Mouse (Mus musculus) E14TG2a.4 (cell line): Measurements from ENCODE around the gene Exoc6b.
A peak's percentile ranks its signal among the peaks of the same experiment; 100 is the strongest.
"Not testable (repeated sequence)": the region's sequence is repeated elsewhere in the genome, so short reads cannot be mapped to it uniquely, and the experiment has no call there.

ENCODE experiments used
- H3K27me3 ChIP-seq: 2 replicates; pipeline ENCODE4 v1.6.1; 2014; ENCODE audit warnings: low read length, control low read depth; ENCODE audit not compliant: insufficient read depth
- H3K36me3 ChIP-seq: 2 replicates; pipeline ENCODE4 v1.6.1; 2014; ENCODE audit warnings: low read length, control low read depth; ENCODE audit not compliant: insufficient read depth
- H3K4me1 ChIP-seq: replicated peaks from 2 replicates; pipeline ENCODE4 v1.6.1; 2014; ENCODE audit warnings: low read depth, low read length, control low read depth
- H3K4me3 ChIP-seq: replicated peaks from 2 replicates; pipeline ENCODE4 v1.5.1; 2014; ENCODE audit warnings: mild to moderate bottlenecking, low read length
- H3K9me3 ChIP-seq: 2 replicates; pipeline ENCODE4 v1.6.1; 2014; ENCODE audit warnings: low read length, control low read depth
- CTCF ChIP-seq: conservative IDR thresholded peaks from 2 replicates; pipeline ENCODE4 v1.5.1; 2014; ENCODE audit warnings: low read length
- NANOG ChIP-seq: IDR thresholded peaks from 2 replicates; pipeline ENCODE4 v1.6.1; 2014; ENCODE audit warnings: borderline replicate concordance, low read length, mixed read lengths
- POU5F1 ChIP-seq: IDR thresholded peaks from 2 replicates; pipeline ENCODE4 v1.6.1; 2014; ENCODE audit warnings: low read length, borderline replicate concordance

Exoc6b gene

GRCm38 (mm10) chr6:84613561-84613960 is 455.8 kb downstream of the Exoc6b start:
- no peak overlapping the region for H3K4me3 ChIP-seq
- H3K9me3 ChIP-seq = no peaks in the 10 kb centered on the region
- no peaks in the 10 kb centered on the region for H3K36me3 ChIP-seq
- peaks cover 10% of the 10 kb centered on the region for H3K4me1 ChIP-seq
- TF ChIP-seq POU5F1 (no peak), CTCF (no peak)
- no peaks in the 10 kb centered on the region for H3K27me3 ChIP-seq

GRCm38 (mm10) chr6:84601136-84601889 is 468.0 kb downstream of the Exoc6b start:
- Histone ChIP-seq H3K9me3 (no peaks in the 10 kb centered on the region), H3K36me3 (no peaks in the 10 kb centered on the region), H3K4me1 (no peaks in the 10 kb centered on the region), H3K4me3 (no peak overlapping the region), H3K27me3 (peaks cover 10% of the 10 kb centered on the region)
- TF ChIP-seq CTCF (no peak), NANOG (no peak), POU5F1 (no peak)

GRCm38 (mm10) chr6:84599296-84599695 is 470.0 kb downstream of the Exoc6b start:
- H3K4me1 ChIP-seq, H3K36me3 ChIP-seq, H3K9me3 ChIP-seq, H3K4me3 ChIP-seq: not testable (repeated sequence)
- peaks cover 25% of the 10 kb centered on the region for H3K27me3 ChIP-seq

- Histone ChIP-seq H3K4me1 (peaks cover 2% of the 10 kb centered on the region; the same call in 1 of the 2 replicates), H3K36me3 (no peaks in the 10 kb centered on the region), H3K4me3 (no peak overlapping the region), H3K27me3 (peaks cover 25% of the 10 kb centered on the region), H3K9me3 (no peaks in the 10 kb centered on the region)
- TF ChIP-seq NANOG (no peak), CTCF (no peak), POU5F1 (no peak)
These were observed 470.6 kb downstream of the Exoc6b start for GRCm38 (mm10) chr6:84598725-84599124.

GRCm38 (mm10) chr6:84594626-84595025 is 474.7 kb downstream of the Exoc6b start:
- Histone ChIP-seq H3K4me1 (peaks cover 12% of the 10 kb centered on the region), H3K27me3 (peaks cover 56% of the 10 kb centered on the region), H3K4me3 (no peak overlapping the region), H3K36me3 (no peaks in the 10 kb centered on the region), H3K9me3 (no peaks in the 10 kb centered on the region)
- TF ChIP-seq NANOG (no peak), POU5F1 (no peak), CTCF (no peak)

- Histone ChIP-seq H3K36me3 (no peaks in the 10 kb centered on the region), H3K9me3 (no peaks in the 10 kb centered on the region), H3K27me3 (peaks cover 62% of the 10 kb centered on the region), H3K4me3 (peak within 1 kb of the TSS; percentile 48), H3K4me1 (peaks cover 17% of the 10 kb centered on the region)
- no peak for TF ChIP-seq POU5F1
- TF ChIP-seq CTCF = no peak
- no peak for TF ChIP-seq NANOG
These were observed 475.6 kb downstream of the Exoc6b start, which contains the start of gene Cyp26b1 for GRCm38 (mm10) chr6:84593693-84594092. Cyp26b1 (minus strand) TSS chr6:84593908.

- H3K27me3 ChIP-seq = peaks cover 79% of the 10 kb centered on the region
- H3K4me1 ChIP-seq = peaks cover 38% of the 10 kb centered on the region
- no peaks in the 10 kb centered on the region for H3K36me3 ChIP-seq
- no peak overlapping the region for H3K4me3 ChIP-seq
- TF ChIP-seq NANOG = no peak
- H3K9me3 ChIP-seq = no peaks in the 10 kb centered on the region
These were observed 478.2 kb downstream of the Exoc6b start for GRCm38 (mm10) chr6:84590961-84591745.

GRCm38 (mm10) chr6:84589742-84590686 is 479.3 kb downstream of the Exoc6b start:
- H3K4me3 ChIP-seq = peak overlapping the region; percentile 68
- TF ChIP-seq NANOG = no peak
- peak; percentile 98 for TF ChIP-seq CTCF
- peaks cover 81% of the 10 kb centered on the region for H3K27me3 ChIP-seq
- no peaks in the 10 kb centered on the region for H3K9me3 ChIP-seq
- H3K36me3 ChIP-seq = no peaks in the 10 kb centered on the region
- peaks cover 48% of the 10 kb centered on the region for H3K4me1 ChIP-seq
